Mouse (Mus musculus): Measurements from ENCODE around the gene Ntn3. TPM values are rescaled to one million over a fixed set of nuclear protein-coding genes. Genes with fewer than 3 reads are reported as not detected.

The Ntn3 gene
- polyA plus RNA-seq, 1 experiment from 2014 or later: 3.8 TPM

Small RNAs within 50 kb of the gene (microRNA-seq; reads per million reads assigned to microRNA genes)
- gene Mir5134: not detected
- 0.59 reads per million for gene Mir6965

Other genes with a start within 250 kb of the Ntn3 start
- 0.14 TPM in 1 of 2 replicates, not detected in the other for gene Prss30, start 229.0 kb downstream of the Ntn3 start, polyA plus RNA-seq (2015; fragmentation: Nextera tagmentation; extraction: Ambion mirVana)
- 1.1 and 1.5 TPM in 2 replicates for gene Prss22, start 211.4 kb downstream of the Ntn3 start, polyA plus RNA-seq (2015; fragmentation: Nextera tagmentation; extraction: Ambion mirVana)
- gene Prss27, start 171.4 kb downstream of the Ntn3 start, polyA plus RNA-seq (2015; fragmentation: Nextera tagmentation; extraction: Ambion mirVana): 0.11 and 0.28 TPM in 2 replicates
- 53.1 and 59.4 TPM in 2 replicates for gene Kctd5, start 136.0 kb downstream of the Ntn3 start, polyA plus RNA-seq (2015; fragmentation: Nextera tagmentation; extraction: Ambion mirVana)
- 33.1 and 34.9 TPM in 2 replicates for gene Pdpk1, start 58.6 kb downstream of the Ntn3 start, polyA plus RNA-seq (2015; fragmentation: Nextera tagmentation; extraction: Ambion mirVana)
- 30.8 TPM in 2 replicates for gene Amdhd2, start 45.8 kb downstream of the Ntn3 start, polyA plus RNA-seq (2015; fragmentation: Nextera tagmentation; extraction: Ambion mirVana)
- 462 and 486 TPM in 2 replicates for gene Atp6v0c, start 39.8 kb downstream of the Ntn3 start, polyA plus RNA-seq (2015; fragmentation: Nextera tagmentation; extraction: Ambion mirVana)
- 4.6 and 6.4 TPM in 2 replicates for gene Tbc1d24, start 4.0 kb downstream of the Ntn3 start, polyA plus RNA-seq (2015; fragmentation: Nextera tagmentation; extraction: Ambion mirVana)
- gene Tedc2, start 11.3 kb upstream of the Ntn3 start, polyA plus RNA-seq (2015; fragmentation: Nextera tagmentation; extraction: Ambion mirVana): 11.3 and 13.0 TPM in 2 replicates
- gene Ccnf, start 42.0 kb upstream of the Ntn3 start, polyA plus RNA-seq (2015; fragmentation: Nextera tagmentation; extraction: Ambion mirVana): 75.2 and 81.5 TPM in 2 replicates
- 0.34 and 0.55 TPM in 2 replicates for gene Abca17, start 141.5 kb upstream of the Ntn3 start, polyA plus RNA-seq (2015; fragmentation: Nextera tagmentation; extraction: Ambion mirVana)
- 40.8 and 48.4 TPM in 2 replicates for gene Abca3, start 142.4 kb upstream of the Ntn3 start, polyA plus RNA-seq (2015; fragmentation: Nextera tagmentation; extraction: Ambion mirVana)
- gene Rnps1, start 205.0 kb upstream of the Ntn3 start, polyA plus RNA-seq (2015; fragmentation: Nextera tagmentation; extraction: Ambion mirVana): 226 and 246 TPM in 2 replicates
- gene Eci1, start 217.1 kb upstream of the Ntn3 start, polyA plus RNA-seq (2015; fragmentation: Nextera tagmentation; extraction: Ambion mirVana): 97.4 and 102 TPM in 2 replicates
- 1.6 and 2.8 TPM in 2 replicates for gene Dnase1l2, start 233.6 kb upstream of the Ntn3 start, polyA plus RNA-seq (2015; fragmentation: Nextera tagmentation; extraction: Ambion mirVana)